Mouse (Mus musculus): Measurements from ENCODE around the gene Cmtm7. TPM values are rescaled to one million over a fixed set of nuclear protein-coding genes. Genes with fewer than 3 reads are reported as not detected.

The Cmtm7 gene
- 37.0 and 44.8 TPM in 2 replicates for polyA plus RNA-seq (2016; fragmentation: Nextera tagmentation; extraction: Ambion mirVana)

DNA sequence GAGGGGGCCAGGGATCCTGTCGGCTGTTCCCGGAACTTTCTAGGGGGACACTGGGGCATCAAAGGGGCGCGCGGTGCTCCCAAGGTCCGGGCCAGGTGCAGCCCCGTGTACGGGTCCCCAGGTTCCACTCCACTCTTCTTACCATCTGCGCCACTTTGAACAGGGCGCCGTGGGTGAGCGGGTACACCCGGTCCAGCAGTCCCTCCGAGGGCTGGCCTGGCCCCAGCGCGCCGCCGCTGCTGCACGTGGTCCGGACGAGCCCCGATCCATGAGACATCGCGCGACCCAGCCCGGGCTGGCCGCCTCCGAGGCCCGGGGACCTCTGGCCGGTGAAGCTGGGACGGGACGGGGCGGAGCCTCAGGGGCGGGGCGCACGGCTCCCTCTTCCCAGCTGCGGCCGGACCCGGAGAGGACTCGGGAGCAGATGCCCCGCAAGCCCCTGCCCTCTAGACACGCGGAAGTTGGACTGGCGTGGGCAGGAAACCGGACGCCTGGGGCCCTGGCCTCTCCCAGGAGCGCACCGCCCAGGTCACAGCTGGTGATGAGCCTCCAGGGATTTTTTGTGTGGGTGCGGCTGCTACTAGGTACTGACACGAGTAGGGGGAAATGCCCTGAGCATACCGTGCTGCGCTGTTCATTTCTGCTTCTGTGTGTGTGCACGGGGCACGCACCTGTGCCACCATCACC lies at the start of gene Cmtm7:
Gene Cmtm7 (minus strand): TSS at position 331 of the 687 bp plus-strand sequence.
- Histone ChIP-seq H3K9me3 (no peaks in the 10 kb centered on the region), H3K4me2 (replicated peaks) (peak within 1 kb of the TSS; percentile 93), H3K27me3 (replicated peaks) (no peaks in the 10 kb centered on the region), H3K36me3 (no peaks in the 10 kb centered on the region), H3K9ac (peak within 1 kb of the TSS; percentile 72), H3K4me1 (peaks cover 23% of the 10 kb centered on the region), H3K4me3 (peak within 1 kb of the TSS; percentile 52), H3K27ac (peak within 1 kb of the TSS; percentile 8; the same call in 1 of the 2 replicates)
- 1% methylated on average over 54 of the region's 54 CpGs for WGBS
- ATAC-seq (ENCODE audit: low FRiP score, low read depth) = peak; percentile 84

DNA sequence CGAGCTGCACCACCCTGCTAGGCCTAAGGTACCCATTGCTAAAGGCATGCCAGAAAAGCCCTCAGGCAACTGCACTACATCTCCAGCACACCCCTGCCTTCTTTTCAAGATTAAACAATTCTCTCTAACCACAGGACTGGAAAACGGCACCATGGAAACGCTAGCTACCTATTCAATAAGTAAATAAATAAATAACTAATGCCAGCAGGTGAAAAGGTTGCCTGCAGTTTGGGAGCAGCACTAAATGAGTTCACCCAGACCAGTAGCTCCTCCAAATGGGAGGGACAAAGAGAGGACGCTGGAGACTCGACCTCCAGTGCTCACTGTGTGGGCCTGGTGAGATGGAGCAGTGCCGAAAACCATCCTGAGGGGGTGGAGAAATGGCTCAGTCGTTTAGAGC lies 48.7 kb upstream of the Cmtm7 start:
- no peak for ATAC-seq (ENCODE audit: low FRiP score, low read depth)
- H3K27ac ChIP-seq = no peak overlapping the region

GRCm38 (mm10) chr9:114829669-114830068 lies 48.0 kb upstream of the Cmtm7 start:
- Histone ChIP-seq H3K36me3 (no peaks in the 10 kb centered on the region), H3K27ac (no peak overlapping the region), H3K4me2 (replicated peaks) (no peak overlapping the region), H3K4me3 (no peak overlapping the region), H3K9ac (no peak overlapping the region), H3K9me3 (no peaks in the 10 kb centered on the region), H3K27me3 (replicated peaks) (no peaks in the 10 kb centered on the region), H3K4me1 (no peaks in the 10 kb centered on the region)
- ATAC-seq (ENCODE audit: low FRiP score, low read depth) = no peak
- 87% methylated on average over 8 of the region's 8 CpGs for WGBS

More for the DNA sequence above, 48.7 kb upstream of the Cmtm7 start:
- no peaks in the 10 kb centered on the region for H3K36me3 ChIP-seq
- no peak overlapping the region for H3K4me2 ChIP-seq (replicated peaks)
- no peaks in the 10 kb centered on the region for H3K9me3 ChIP-seq
- no peak overlapping the region for H3K4me3 ChIP-seq
- H3K4me1 ChIP-seq = no peaks in the 10 kb centered on the region
- no peaks in the 10 kb centered on the region for H3K27me3 ChIP-seq (replicated peaks)
- WGBS = 25% methylated on average over 7 of the region's 7 CpGs
- no peak overlapping the region for H3K9ac ChIP-seq

- Histone ChIP-seq H3K9ac (no peak overlapping the region), H3K27ac (no peak overlapping the region), H3K4me1 (no peaks in the 10 kb centered on the region), H3K4me2 (replicated peaks) (no peak overlapping the region), H3K36me3 (no peaks in the 10 kb centered on the region), H3K9me3 (no peaks in the 10 kb centered on the region), H3K27me3 (replicated peaks) (no peaks in the 10 kb centered on the region), H3K4me3 (no peak overlapping the region)
- 97% methylated on average over 6 of the region's 6 CpGs for WGBS
- no peak for ATAC-seq (ENCODE audit: low FRiP score, low read depth)
Measured at GRCm38 (mm10) chr9:114828377-114828776, 46.7 kb upstream of the Cmtm7 start.

DNA sequence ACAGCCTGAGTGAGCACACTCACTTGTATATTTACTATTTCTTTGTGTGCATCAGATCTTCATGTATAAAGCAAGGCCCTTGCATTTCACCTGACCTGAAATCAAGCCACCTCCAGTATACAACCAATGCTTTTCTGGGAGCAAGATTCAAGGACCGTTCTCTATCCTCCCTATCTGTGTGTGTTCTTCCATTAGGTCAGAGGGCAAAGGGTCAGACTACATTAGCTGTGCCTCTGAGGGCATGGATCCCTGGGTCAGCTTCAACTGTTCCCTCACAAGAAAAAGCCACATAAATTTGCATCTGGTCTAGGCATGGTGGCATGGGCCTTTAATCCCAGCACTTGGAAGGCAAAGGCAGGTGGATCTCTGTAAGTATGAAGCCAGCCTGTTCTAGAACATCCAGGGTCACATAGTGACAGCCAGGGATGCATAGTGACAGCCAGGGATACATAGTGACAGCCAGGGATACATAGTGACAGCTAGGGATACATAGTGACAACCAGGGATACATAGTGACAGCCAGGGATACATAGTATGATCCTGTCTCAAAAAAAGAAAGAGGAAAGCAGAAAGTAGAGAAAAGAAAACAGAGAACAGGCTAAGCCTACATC lies 45.7 kb upstream of the Cmtm7 start:
- no peaks in the 10 kb centered on the region for H3K27me3 ChIP-seq (replicated peaks)
- H3K36me3 ChIP-seq = no peaks in the 10 kb centered on the region
- H3K4me1 ChIP-seq = no peaks in the 10 kb centered on the region
- 51% methylated on average over 1 of the region's 1 CpGs for WGBS
- H3K9me3 ChIP-seq = no peaks in the 10 kb centered on the region
- no peak overlapping the region for H3K9ac ChIP-seq
- no peak overlapping the region for H3K4me2 ChIP-seq (replicated peaks)
- no peak overlapping the region for H3K27ac ChIP-seq
- ATAC-seq (ENCODE audit: low FRiP score, low read depth) = no peak
- H3K4me3 ChIP-seq = no peak overlapping the region

GRCm38 (mm10) chr9:114824166-114824565 lies 42.5 kb upstream of the Cmtm7 start:
- no peak overlapping the region for H3K4me3 ChIP-seq
- H3K36me3 ChIP-seq = no peaks in the 10 kb centered on the region
- no peaks in the 10 kb centered on the region for H3K4me1 ChIP-seq
- no peaks in the 10 kb centered on the region for H3K27me3 ChIP-seq (replicated peaks)
- no peaks in the 10 kb centered on the region for H3K9me3 ChIP-seq
- H3K4me2 ChIP-seq (replicated peaks) = no peak overlapping the region
- no peak for ATAC-seq (ENCODE audit: low FRiP score, low read depth)
- WGBS = 93% methylated on average over 7 of the region's 7 CpGs
- H3K27ac ChIP-seq = no peak overlapping the region
- H3K9ac ChIP-seq = no peak overlapping the region

- H3K27ac ChIP-seq = no peak overlapping the region
- no peaks in the 10 kb centered on the region for H3K27me3 ChIP-seq (replicated peaks)
- no peaks in the 10 kb centered on the region for H3K9me3 ChIP-seq
- H3K9ac ChIP-seq = no peak overlapping the region
- H3K4me2 ChIP-seq (replicated peaks) = no peak overlapping the region
- no peaks in the 10 kb centered on the region for H3K36me3 ChIP-seq
- no peak overlapping the region for H3K4me3 ChIP-seq
- ATAC-seq (ENCODE audit: low FRiP score, low read depth) = no peak
- WGBS = 65% methylated on average over 15 of the region's 15 CpGs
- no peaks in the 10 kb centered on the region for H3K4me1 ChIP-seq
Measured at GRCm38 (mm10) chr9:114821548-114822289, 40.1 kb upstream of the Cmtm7 start.

GRCm38 (mm10) chr9:114818918-114819317 lies 37.3 kb upstream of the Cmtm7 start:
- Histone ChIP-seq H3K4me3 (no peak overlapping the region), H3K36me3 (no peaks in the 10 kb centered on the region), H3K27me3 (replicated peaks) (no peaks in the 10 kb centered on the region), H3K4me2 (replicated peaks) (no peak overlapping the region), H3K9ac (no peak overlapping the region), H3K4me1 (no peaks in the 10 kb centered on the region), H3K27ac (no peak overlapping the region), H3K9me3 (no peaks in the 10 kb centered on the region)
- ATAC-seq (ENCODE audit: low FRiP score, low read depth) = no peak
- 84% methylated on average over 3 of the region's 3 CpGs for WGBS

- no peaks in the 10 kb centered on the region for H3K4me1 ChIP-seq
- no peak overlapping the region for H3K9ac ChIP-seq
- no peak overlapping the region for H3K4me2 ChIP-seq (replicated peaks)
- WGBS = 82% methylated on average over 7 of the region's 7 CpGs
- ATAC-seq (ENCODE audit: low FRiP score, low read depth) = no peak
- no peaks in the 10 kb centered on the region for H3K9me3 ChIP-seq
- no peaks in the 10 kb centered on the region for H3K36me3 ChIP-seq
- H3K4me3 ChIP-seq = no peak overlapping the region
- no peak overlapping the region for H3K27ac ChIP-seq
- no peaks in the 10 kb centered on the region for H3K27me3 ChIP-seq (replicated peaks)
Measured at GRCm38 (mm10) chr9:114817012-114817411, 35.4 kb upstream of the Cmtm7 start.

DNA sequence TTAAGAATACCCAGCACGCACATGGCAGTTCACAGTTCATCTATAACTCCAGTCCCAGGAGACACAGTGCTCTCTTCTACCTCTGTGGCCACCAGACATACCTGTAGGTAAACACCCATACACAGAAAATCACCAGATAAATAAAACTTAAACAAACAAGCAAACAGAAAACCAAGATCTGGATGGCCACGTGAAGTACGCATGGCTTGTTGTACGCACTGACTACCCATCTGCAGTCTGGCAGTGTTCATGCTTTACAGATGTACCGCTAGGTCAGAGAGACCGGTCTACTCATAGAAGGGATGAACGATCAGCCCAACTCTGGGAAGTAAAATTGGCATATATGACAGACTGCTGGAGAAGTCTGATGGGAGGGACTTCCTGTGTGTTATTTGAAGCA lies 34.5 kb upstream of the Cmtm7 start:
- H3K4me1 ChIP-seq = no peaks in the 10 kb centered on the region
- no peaks in the 10 kb centered on the region for H3K36me3 ChIP-seq
- no peaks in the 10 kb centered on the region for H3K9me3 ChIP-seq
- ATAC-seq (ENCODE audit: low FRiP score, low read depth) = no peak
- no peak overlapping the region for H3K4me2 ChIP-seq (replicated peaks)
- WGBS = 95% methylated on average over 7 of the region's 7 CpGs
- no peak overlapping the region for H3K4me3 ChIP-seq
- no peak overlapping the region for H3K9ac ChIP-seq
- no peak overlapping the region for H3K27ac ChIP-seq
- no peaks in the 10 kb centered on the region for H3K27me3 ChIP-seq (replicated peaks)

DNA sequence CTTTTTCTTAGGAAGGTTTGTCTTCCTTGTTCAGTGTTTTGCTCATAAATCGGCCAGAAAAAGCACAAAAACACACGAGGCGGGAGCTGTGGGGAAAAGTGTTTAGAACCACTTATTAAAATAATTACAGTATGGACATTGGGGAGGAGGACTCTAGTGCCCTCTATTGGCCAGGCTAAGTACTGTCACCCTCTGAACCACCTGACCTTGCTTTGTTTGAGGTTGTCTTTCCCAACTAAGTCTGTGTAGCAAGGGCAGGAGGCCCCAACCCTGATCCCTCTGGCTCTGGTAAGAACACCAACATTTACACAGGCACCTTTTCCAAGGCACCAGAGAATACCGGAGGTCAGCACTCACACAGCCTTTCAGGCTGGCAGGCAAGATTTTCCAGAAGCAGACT lies 33.7 kb upstream of the Cmtm7 start:
- Histone ChIP-seq H3K27ac (no peak overlapping the region), H3K9ac (no peak overlapping the region), H3K27me3 (replicated peaks) (no peaks in the 10 kb centered on the region), H3K4me3 (no peak overlapping the region), H3K36me3 (no peaks in the 10 kb centered on the region), H3K4me1 (no peaks in the 10 kb centered on the region), H3K9me3 (no peaks in the 10 kb centered on the region), H3K4me2 (replicated peaks) (no peak overlapping the region)
- no peak for ATAC-seq (ENCODE audit: low FRiP score, low read depth)
- WGBS = 78% methylated on average over 4 of the region's 4 CpGs

DNA sequence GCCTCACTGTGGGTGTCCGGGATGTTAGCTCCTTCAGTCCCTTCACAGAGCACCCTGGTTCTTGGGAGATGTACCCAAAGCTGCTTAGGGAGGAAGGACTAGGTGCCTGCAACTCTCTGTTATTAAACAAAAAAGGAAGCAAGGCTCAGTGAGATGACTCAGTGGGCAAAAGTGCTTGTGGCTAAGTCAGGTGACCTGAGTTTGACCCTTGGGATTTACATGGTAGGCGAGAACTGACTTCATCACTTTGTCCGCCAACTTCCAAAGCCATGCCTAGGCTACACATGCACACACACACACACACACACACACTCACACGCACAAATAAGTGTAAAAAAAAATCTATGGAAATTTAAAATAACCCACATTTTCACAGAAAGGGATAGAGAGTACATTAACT lies 30.3 kb upstream of the Cmtm7 start:
- Histone ChIP-seq H3K4me3 (no peak overlapping the region), H3K4me1 (no peaks in the 10 kb centered on the region), H3K4me2 (replicated peaks) (no peak overlapping the region), H3K27ac (no peak overlapping the region), H3K27me3 (replicated peaks) (no peaks in the 10 kb centered on the region), H3K9ac (no peak overlapping the region), H3K36me3 (no peaks in the 10 kb centered on the region), H3K9me3 (no peaks in the 10 kb centered on the region)
- no peak for ATAC-seq (ENCODE audit: low FRiP score, low read depth)
- 89% methylated on average over 4 of the region's 4 CpGs for WGBS

All from neural tube, embryonic 12.5 days (tissue).